Mouse (Mus musculus): ENCODE measurements at regions not wholly inside any gene's neighbourhood (a gene's known extent, or its start where the extent isn't known, plus 50 kb on each side); places are given as distances from the start of the nearest gene placed in this dataset.

DNA sequence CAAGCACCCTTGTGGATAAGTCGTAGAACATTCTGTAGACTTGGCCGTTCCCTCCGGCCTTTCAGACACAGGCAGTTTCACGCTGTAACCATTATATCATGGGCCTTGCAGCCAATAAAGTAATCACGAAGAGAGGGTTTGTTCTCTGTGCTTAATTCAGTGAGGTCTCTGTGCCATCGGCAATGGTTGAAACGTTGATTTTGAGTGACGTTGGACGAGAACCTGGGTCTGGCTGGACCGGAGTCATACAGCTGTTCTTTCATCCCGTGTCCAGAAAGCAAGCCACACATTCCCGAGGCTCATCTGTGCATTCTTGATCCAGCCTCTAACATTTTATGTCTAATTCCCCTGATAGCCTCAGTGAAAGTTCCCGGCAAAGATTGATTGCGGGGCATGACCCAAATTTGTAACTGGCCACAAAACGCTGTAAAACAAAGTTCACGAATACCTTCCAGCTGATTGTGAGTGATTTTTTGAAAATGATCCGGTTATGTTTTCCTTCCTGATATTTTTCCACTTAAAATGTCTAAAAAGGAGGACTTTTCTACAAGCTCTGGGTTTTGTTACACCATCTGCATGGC, 197.1 kb upstream of the Habp2 start:
- TF ChIP-seq CTCF (IDR thresholded peaks at IDR 0.05; ENCODE audit: extremely low read depth, insufficient read depth, insufficient read length, insufficient replicate concordance) (no peak), POLR2A (IDR thresholded peaks at IDR 0.05; ENCODE audit: low read depth, low read length) (no peak)
